Mouse (Mus musculus) midbrain, embryonic 13.5 days (tissue): ENCODE data around the gene Slc35f1. TPM values are rescaled to one million over a fixed set of nuclear protein-coding genes. Genes with fewer than 3 reads are reported as not detected.

Experiments
- ATAC-seq: fragments of 200-750 bp; cut with Nextera tagmentation; 2 replicates; pipeline ENCODE4 v1.8.0; 2017; ENCODE audit warnings: mild to moderate bottlenecking, moderate TSS enrichment, moderate library complexity
- H3K27ac ChIP-seq: fragments of 300-500 bp; sonication (generic); 2 replicates; pipeline ENCODE4 v1.5.1; 2015; ENCODE audit warnings: inconsistent platforms, mild to moderate bottlenecking, moderate library complexity
- H3K27me3 ChIP-seq: fragments of 300-500 bp; sonication (generic); 2 replicates; pipeline ENCODE4 v1.6.1; 2015; ENCODE audit warnings: mild to moderate bottlenecking, inconsistent platforms
- H3K36me3 ChIP-seq: fragments of 300-500 bp; sonication (generic); 2 replicates; pipeline ENCODE4 v1.6.1; 2015; ENCODE audit warnings: mild to moderate bottlenecking, inconsistent platforms
- H3K4me1 ChIP-seq: fragments of 300-500 bp; sonication (generic); replicated peaks from 2 replicates; pipeline ENCODE4 v1.6.1; 2015; ENCODE audit warnings: inconsistent platforms
- H3K4me2 ChIP-seq: fragments of 300-500 bp; sonication (generic); replicated peaks from 2 replicates; pipeline ENCODE4 v1.6.1; 2015; ENCODE audit warnings: moderate library complexity, mild to moderate bottlenecking, inconsistent platforms
- H3K4me3 ChIP-seq: fragments of 300-500 bp; sonication (generic); replicated peaks from 2 replicates; pipeline ENCODE4 v1.5.1; 2015; ENCODE audit warnings: mild to moderate bottlenecking, inconsistent platforms
- H3K9ac ChIP-seq: fragments of 300-500 bp; sonication (generic); replicated peaks from 2 replicates; pipeline ENCODE4 v1.6.1; 2015; ENCODE audit warnings: mild to moderate bottlenecking, inconsistent platforms
- H3K9me3 ChIP-seq: fragments of 300-500 bp; sonication (generic); 2 replicates; pipeline ENCODE4 v1.6.1; 2016; ENCODE audit warnings: mild to moderate bottlenecking, inconsistent platforms
- WGBS: fragments of 180-500 bp; shearing (Covaris S2); methylation state at CpG from one replicate; pipeline ENCODE4 v1.1.7; 2015; 5-methylcytosine and 5-hydroxymethylcytosine counted together
- polyA plus RNA-seq: library from polyadenylated mRNA; unstranded; fragments of >200 nt; fragmentation: Nextera tagmentation; extraction: Ambion mirVana; gene quantifications from 2 replicates; pipeline ENCODE4 v1.2.1, GENCODE M21; 2015

The Slc35f1 gene
- polyA plus RNA-seq, 1 experiment from 2014 or later: 36.3 TPM

DNA sequence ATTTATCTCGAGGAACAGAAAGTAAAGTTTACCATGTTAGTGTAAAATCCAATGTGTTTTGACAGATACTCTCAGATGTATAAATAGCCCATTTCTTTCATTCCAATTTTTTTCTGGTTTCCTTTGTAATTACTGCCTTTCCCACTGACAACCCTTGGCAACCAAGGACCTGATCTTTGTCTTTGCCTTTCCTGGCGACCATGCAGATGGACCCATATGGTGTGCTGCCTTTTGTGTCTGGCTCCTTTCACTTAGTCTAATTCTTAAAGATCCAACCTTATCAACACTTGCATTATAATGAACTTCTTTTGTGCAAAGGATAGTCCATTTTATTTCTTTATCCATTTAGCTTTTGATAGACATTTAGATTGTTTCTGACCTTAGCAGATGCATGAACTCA lies 117.5 kb downstream of the Slc35f1 start:
- Histone ChIP-seq H3K4me1 (no peaks in the 10 kb centered on the region), H3K27ac (no peak overlapping the region), H3K36me3 (no peaks in the 10 kb centered on the region), H3K9ac (no peak overlapping the region), H3K4me3 (no peak overlapping the region), H3K9me3 (no peaks in the 10 kb centered on the region), H3K4me2 (no peak overlapping the region), H3K27me3 (no peaks in the 10 kb centered on the region)
- WGBS: 26% methylated on average over 2 of the region's 2 CpGs
- ATAC-seq: no peak

DNA sequence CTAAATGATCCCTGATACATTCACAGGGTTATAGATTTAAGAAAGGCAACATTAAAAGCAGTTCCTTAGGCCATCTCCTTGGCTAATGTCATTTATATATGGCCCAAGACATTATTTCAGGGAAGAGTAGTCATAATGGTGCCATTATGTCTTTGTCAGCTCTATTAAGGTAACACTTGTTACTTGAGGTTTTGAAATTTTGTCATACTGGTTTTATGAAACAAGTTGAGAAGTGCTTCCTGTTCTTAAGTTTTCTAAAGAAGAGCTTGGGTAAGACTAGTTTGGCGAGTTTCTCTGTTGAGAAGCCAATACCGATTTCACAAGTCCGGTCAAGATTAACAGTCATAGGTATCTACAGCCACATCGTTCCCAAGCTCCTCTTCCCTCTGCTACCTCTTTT lies 122.5 kb downstream of the Slc35f1 start:
- no peaks in the 10 kb centered on the region for H3K27me3 ChIP-seq
- H3K4me2 ChIP-seq: no peak overlapping the region
- ATAC-seq: no peak
- H3K27ac ChIP-seq: no peak overlapping the region
- no peaks in the 10 kb centered on the region for H3K9me3 ChIP-seq
- 94% methylated on average over 4 of the region's 4 CpGs for WGBS
- H3K36me3 ChIP-seq: no peaks in the 10 kb centered on the region
- no peak overlapping the region for H3K4me3 ChIP-seq
- H3K4me1 ChIP-seq: no peaks in the 10 kb centered on the region
- no peak overlapping the region for H3K9ac ChIP-seq

DNA sequence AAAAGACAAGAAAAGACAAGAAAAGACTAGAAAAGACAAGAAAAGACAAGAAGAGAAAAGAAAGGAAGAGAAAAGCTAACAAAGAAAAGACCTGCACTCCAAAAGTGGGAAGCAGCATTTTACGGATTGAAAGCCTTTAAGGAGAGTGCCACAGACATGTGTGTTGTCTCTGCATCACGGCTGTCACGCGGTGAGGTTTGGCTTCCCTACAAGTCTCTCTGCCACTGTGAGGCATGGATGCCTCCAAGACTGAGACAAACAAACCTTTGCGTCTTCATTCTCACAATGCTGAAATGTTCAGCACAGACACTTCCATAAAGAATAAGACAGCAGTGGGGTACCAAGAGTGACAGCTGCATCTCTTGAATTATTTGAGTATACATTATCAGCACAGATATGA lies 124.0 kb downstream of the Slc35f1 start:
- no peak overlapping the region for H3K4me3 ChIP-seq
- H3K9ac ChIP-seq: no peak overlapping the region
- no peaks in the 10 kb centered on the region for H3K9me3 ChIP-seq
- no peaks in the 10 kb centered on the region for H3K27me3 ChIP-seq
- H3K27ac ChIP-seq: no peak overlapping the region
- no peak overlapping the region for H3K4me2 ChIP-seq
- ATAC-seq: no peak
- no peaks in the 10 kb centered on the region for H3K36me3 ChIP-seq
- 83% methylated on average over 5 of the region's 5 CpGs for WGBS
- H3K4me1 ChIP-seq: no peaks in the 10 kb centered on the region

DNA sequence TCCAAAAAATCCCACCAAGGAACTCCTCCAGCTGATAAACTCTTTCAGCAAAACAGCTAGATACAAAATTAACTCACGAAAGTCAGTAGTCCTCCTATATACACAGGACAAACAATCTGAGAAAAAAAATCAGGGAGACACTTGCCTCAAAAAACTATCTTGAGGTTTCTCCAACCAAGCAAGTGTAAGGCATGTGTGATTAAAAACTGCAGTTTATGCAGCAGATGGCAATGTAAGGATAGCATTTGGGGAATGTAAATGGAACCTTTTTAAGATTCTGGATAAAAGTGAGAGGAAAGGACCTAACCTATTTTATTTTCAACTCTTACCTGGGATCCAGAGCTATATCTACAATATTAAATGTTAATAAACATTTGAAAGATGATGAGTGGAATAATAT lies 129.3 kb downstream of the Slc35f1 start:
- Histone ChIP-seq H3K9me3 (no peaks in the 10 kb centered on the region), H3K4me2 (no peak overlapping the region), H3K27ac (no peak overlapping the region), H3K36me3 (no peaks in the 10 kb centered on the region), H3K4me1 (no peaks in the 10 kb centered on the region), H3K27me3 (no peaks in the 10 kb centered on the region), H3K4me3 (no peak overlapping the region), H3K9ac (no peak overlapping the region)
- 98% methylated on average over 1 of the region's 1 CpGs for WGBS
- ATAC-seq: no peak

DNA sequence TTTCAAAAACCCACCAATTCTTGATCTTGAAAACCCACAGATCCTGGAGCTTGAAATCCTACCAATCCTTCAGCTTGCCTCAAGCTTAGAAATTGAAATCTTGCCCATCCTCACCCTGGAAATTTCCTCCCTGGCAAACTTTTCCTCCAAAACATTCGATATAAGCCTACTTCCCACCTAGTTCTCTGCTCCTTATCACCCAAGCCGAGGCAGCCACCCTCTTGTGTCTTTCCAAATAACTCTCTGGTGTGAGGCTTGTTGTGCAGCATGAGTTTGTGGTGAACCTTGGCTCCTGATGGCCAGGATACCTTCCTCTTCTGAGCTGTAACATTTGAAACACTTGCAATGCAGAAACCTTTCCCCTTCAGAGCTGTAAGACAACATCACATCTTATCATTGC lies 132.6 kb downstream of the Slc35f1 start:
- H3K9ac ChIP-seq: no peak overlapping the region
- no peaks in the 10 kb centered on the region for H3K9me3 ChIP-seq
- H3K4me3 ChIP-seq: no peak overlapping the region
- whole genome bisulfite sequencing: 95% methylated on average over 2 of the region's 2 CpGs
- H3K27ac ChIP-seq: no peak overlapping the region
- no peak overlapping the region for H3K4me2 ChIP-seq
- H3K27me3 ChIP-seq: no peaks in the 10 kb centered on the region
- H3K4me1 ChIP-seq: no peaks in the 10 kb centered on the region
- no peaks in the 10 kb centered on the region for H3K36me3 ChIP-seq
- no peak for ATAC-seq

DNA sequence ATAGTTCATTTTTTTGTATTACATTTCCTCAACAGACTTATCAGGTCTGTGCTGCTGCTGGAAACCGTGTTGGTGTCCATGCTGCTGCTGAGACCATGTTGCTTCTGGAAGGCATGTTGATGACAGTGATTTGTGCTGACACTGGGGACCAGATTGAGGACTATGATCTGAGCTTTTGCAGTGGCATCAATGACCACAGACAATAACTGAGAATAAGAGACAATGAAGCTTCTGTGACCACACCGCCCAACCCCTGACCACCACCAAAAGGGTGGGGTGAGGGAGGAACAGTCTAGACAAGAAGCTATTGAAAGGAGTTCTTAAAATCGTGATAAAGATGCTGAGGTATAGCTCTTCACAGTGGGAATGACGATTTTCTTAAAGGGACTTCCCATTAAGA lies 135.4 kb downstream of the Slc35f1 start:
- no peak overlapping the region for H3K4me2 ChIP-seq
- no peaks in the 10 kb centered on the region for H3K9me3 ChIP-seq
- ATAC-seq: no peak
- no peaks in the 10 kb centered on the region for H3K4me1 ChIP-seq
- H3K27me3 ChIP-seq: no peaks in the 10 kb centered on the region
- no peak overlapping the region for H3K4me3 ChIP-seq
- H3K36me3 ChIP-seq: no peaks in the 10 kb centered on the region
- H3K9ac ChIP-seq: no peak overlapping the region
- 91% methylated on average over 4 of the region's 4 CpGs for WGBS
- no peak overlapping the region for H3K27ac ChIP-seq

DNA sequence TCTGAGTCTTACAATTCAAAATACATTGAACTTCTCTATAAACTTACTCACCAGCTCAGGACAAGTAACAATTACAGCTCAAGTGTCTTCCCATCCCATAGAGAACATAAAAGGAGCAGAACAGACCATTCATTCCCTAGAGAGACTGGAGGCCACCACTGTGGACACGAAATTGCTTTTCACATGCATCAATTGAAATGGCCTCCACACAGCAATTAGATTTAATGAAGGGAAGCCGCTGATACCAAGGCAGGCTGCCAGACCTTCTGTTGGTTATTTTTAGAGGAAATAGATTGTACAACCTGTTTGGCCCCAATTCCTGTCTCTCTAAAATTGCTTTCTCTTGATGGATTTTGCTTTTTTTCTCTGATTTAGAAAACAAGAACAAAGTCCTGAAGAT lies 150.5 kb downstream of the Slc35f1 start:
- H3K27ac ChIP-seq: no peak overlapping the region
- H3K9me3 ChIP-seq: no peaks in the 10 kb centered on the region
- no peak for ATAC-seq
- H3K27me3 ChIP-seq: no peaks in the 10 kb centered on the region
- no peaks in the 10 kb centered on the region for H3K4me1 ChIP-seq
- H3K4me3 ChIP-seq: no peak overlapping the region
- H3K36me3 ChIP-seq: no peaks in the 10 kb centered on the region
- H3K4me2 ChIP-seq: no peak overlapping the region
- 55% methylated on average over 2 of the region's 2 CpGs for WGBS
- no peak overlapping the region for H3K9ac ChIP-seq

DNA sequence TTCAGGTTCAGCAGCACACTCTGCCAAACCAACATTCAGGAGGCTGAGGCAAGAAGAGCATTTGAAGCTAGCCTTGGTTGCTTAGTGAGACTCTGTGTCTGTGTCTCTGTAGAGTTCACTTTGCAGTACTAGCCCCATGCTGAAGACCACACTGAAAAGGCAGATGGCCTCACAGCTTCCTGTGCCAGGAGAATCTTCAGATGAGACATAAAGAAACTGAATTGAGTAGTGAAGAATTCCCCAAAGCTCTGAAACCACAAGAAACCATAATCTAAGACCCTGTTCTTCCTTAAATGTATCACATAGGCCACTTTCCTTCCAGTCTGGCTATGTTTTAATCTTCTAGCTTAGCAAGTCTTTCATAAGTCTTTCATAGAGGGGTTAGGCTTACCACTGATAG lies 161.7 kb downstream of the Slc35f1 start:
- no peak overlapping the region for H3K4me3 ChIP-seq
- ATAC-seq: no peak
- H3K36me3 ChIP-seq: 0 out of 2 replicates have a peak, but pooled peaks cover 4% of the 10 kb centered on the region
- no peak overlapping the region for H3K9ac ChIP-seq
- H3K4me1 ChIP-seq: no peaks in the 10 kb centered on the region
- H3K27ac ChIP-seq: no peak overlapping the region
- H3K27me3 ChIP-seq: no peaks in the 10 kb centered on the region
- no peaks in the 10 kb centered on the region for H3K9me3 ChIP-seq
- no peak overlapping the region for H3K4me2 ChIP-seq

DNA sequence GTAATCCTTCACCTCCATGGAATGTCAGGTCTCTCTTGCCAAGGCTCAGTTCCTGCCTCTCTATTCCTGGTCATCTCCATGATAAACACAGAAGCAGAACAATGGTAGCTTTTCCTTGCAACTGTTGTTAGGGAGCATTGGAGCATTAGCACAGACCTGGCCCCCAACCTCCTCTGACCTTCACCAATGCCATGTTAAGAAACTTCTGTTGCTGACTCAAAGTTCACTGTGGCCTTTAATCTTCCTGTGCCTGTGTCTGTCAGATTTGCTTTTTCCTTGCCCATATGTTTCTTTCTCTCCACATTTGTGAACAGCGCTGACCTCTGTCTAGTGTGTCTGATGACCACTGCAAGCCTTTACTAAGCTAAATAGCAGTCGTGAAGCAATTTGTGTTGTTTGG lies 170.5 kb downstream of the Slc35f1 start:
- 70% methylated on average over 2 of the region's 2 CpGs for WGBS
- Histone ChIP-seq H3K27me3 (no peaks in the 10 kb centered on the region), H3K9me3 (no peaks in the 10 kb centered on the region), H3K9ac (no peak overlapping the region), H3K4me1 (no peaks in the 10 kb centered on the region; the same call in 1 of the 2 replicates), H3K4me3 (no peak overlapping the region), H3K27ac (no peak overlapping the region), H3K36me3 (no peaks in the 10 kb centered on the region), H3K4me2 (no peak overlapping the region)
- ATAC-seq: no peak

DNA sequence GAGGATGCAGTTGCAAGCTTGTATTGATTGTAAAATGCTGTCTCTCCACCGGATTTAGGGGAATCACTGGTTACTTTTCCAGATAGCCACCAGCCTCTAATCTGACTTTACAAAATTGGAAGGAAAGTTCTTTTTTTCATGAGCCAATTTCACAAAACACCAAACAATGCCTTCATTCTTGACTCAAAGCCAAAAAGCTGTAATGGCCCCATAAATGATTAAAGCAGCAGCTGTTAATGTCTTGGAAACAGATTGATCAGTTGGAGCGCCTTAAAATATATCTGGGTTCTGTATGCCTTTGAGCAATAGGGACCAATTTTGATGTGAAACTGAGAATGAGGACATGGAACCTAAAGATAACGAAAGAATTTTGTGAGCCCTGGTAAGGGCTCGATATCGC lies 174.6 kb downstream of the Slc35f1 start:
- H3K27ac ChIP-seq: no peak overlapping the region
- 85% methylated on average over 5 of the region's 5 CpGs for WGBS
- no peak overlapping the region for H3K4me2 ChIP-seq
- no peak overlapping the region for H3K9ac ChIP-seq
- H3K4me3 ChIP-seq: no peak overlapping the region
- H3K4me1 ChIP-seq: no peaks in the 10 kb centered on the region; the same call in 1 of the 2 replicates
- H3K36me3 ChIP-seq: no peaks in the 10 kb centered on the region
- H3K9me3 ChIP-seq: no peaks in the 10 kb centered on the region
- no peak for ATAC-seq
- no peaks in the 10 kb centered on the region for H3K27me3 ChIP-seq

DNA sequence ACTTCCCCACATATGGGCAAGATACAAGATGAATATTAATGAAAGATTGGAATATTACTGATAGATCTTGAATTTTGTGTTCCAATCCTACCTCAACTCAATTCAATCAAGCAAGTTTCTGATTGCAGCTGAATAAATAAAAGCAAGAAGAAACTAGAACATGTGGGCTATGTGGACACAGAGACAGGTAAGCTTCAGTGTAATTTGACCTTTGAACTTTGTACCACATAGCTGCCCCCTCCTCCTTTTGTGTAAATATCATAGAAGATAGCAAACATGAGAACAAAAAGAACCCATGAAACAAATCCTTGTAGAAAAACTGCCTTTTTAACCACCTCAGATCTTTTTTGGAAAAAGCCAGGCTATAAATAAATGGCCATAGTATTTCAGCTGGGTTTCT lies 180.8 kb downstream of the Slc35f1 start:
- H3K9ac ChIP-seq: no peak overlapping the region
- no peaks in the 10 kb centered on the region for H3K9me3 ChIP-seq
- H3K36me3 ChIP-seq: no peaks in the 10 kb centered on the region
- H3K27me3 ChIP-seq: no peaks in the 10 kb centered on the region
- ATAC-seq: no peak
- no peak overlapping the region for H3K4me2 ChIP-seq
- H3K27ac ChIP-seq: no peak overlapping the region
- no peak overlapping the region for H3K4me3 ChIP-seq
- peaks cover 5% of the 10 kb centered on the region; the same call in 1 of the 2 replicates for H3K4me1 ChIP-seq

DNA sequence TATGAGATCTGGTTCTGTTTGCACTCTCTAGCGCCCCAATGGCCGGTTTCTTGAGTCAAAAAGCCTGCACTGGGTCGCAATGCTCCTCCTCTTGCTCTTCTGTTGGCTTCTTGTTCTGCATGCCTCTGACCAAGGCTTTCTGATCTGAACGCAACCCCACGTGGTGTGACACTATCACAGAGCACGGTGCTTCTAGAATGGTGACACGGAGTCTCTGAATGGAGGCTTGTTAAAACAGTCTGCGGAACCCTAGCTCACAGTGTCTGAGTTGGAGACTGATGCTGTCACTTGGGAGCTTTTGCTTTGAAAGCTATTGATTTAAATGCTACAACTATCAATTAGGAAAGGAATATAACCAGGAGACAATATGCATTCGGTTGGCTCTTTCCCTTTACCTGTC lies 183.8 kb downstream of the Slc35f1 start:
- no peak overlapping the region for H3K9ac ChIP-seq
- WGBS: 74% methylated on average over 9 of the region's 9 CpGs
- ATAC-seq: no peak
- no peak overlapping the region for H3K4me3 ChIP-seq
- H3K9me3 ChIP-seq: no peaks in the 10 kb centered on the region
- no peaks in the 10 kb centered on the region for H3K27me3 ChIP-seq
- peaks cover 34% of the 10 kb centered on the region for H3K4me1 ChIP-seq
- no peaks in the 10 kb centered on the region for H3K36me3 ChIP-seq
- no peak overlapping the region for H3K4me2 ChIP-seq
- no peak overlapping the region for H3K27ac ChIP-seq

DNA sequence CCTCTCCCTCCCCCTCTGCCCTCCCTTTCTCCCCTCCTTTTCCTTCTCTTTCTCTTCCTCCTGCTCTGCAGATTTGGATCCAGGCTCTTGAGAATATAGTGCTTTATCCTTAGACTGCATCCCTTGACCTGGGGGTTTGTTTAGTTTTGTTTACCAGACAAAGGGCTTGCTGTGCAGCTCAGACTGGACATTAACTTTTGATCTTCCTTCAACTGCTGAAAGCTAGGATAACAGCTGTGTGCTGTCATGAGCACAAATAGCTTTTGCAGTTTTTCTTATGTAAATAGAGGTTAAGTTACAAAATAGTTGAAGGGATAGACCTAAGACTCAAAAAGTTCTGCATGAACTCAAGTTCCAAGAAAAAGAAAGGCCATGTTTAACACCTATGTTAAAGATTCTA lies 184.4 kb downstream of the Slc35f1 start:
- Histone ChIP-seq H3K9ac (no peak overlapping the region), H3K36me3 (no peaks in the 10 kb centered on the region), H3K4me3 (no peak overlapping the region), H3K27me3 (no peaks in the 10 kb centered on the region), H3K4me1 (peaks cover 34% of the 10 kb centered on the region), H3K4me2 (no peak overlapping the region), H3K9me3 (no peaks in the 10 kb centered on the region), H3K27ac (no peak overlapping the region)
- no peak for ATAC-seq
